Mouse (Mus musculus): ENCODE results near the gene Cartpt.
"Not testable (repeated sequence)": the region's sequence is repeated elsewhere in the genome, so short reads cannot be mapped to it uniquely, and the experiment has no call there.

Cartpt gene

DNA sequence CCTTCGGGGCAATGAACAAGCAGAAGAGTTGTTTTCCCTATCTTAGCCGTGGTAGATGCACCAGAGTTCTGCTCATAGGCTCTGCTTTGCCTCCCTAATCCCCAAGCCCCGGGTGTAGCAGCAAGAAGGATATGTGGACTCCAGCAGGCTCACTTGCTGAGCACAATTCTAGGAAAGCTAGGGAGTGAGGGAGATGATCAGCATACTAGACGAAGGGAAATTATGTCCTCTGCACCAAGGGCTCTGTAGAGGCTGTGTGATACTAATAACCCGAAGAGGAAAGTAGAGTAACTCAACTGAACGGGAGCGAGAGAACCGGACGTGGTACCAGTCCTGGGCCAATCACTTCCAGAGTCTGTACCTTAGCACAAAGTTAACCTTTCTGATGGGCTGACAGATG is at the start of gene Cartpt:
Gene Cartpt, minus strand, starts transcription at position 127 of the 400 bp plus-strand sequence.
- DNase-seq: no peak

DNA sequence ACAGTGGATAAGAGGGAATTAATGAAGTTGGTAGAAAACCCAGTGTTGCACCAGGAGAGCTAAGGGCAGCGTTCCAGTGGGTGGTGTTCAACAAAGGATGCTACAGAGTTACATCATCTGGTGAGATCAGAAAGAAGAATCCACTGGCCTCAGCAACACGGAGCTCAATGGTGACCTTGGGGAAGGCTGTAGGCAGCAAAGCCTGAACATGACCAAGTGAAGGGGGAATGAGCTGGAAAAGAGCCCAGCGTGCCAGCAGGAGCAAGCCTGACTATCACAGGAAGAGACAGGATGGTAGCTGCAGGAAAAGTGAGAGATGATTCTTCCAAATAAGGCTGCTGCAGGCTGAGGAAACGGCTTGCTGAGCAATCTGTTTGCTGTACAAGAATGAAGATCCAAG is 46.5 kb upstream of the Cartpt start:
- no peak for DNase-seq

DNA sequence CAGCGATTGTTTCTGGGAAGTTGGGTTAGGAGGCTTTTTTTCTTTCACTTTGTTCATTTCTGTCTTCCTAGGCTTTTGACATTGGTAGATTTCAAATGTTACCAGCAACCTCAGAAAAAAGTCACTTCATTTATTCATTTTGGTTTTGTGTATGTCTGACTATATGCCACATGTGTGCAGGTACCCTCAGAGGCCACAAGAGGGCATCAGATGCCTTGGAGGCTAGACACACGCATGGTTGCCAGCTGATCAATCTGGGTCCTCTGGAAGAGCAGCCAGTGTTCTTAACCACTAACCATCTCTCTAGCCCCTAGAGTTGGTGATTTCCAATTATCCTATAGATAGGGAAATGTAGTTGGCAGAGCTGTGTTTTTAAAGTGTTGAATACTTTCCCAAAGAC is 42.6 kb upstream of the Cartpt start:
- no peak for DNase-seq

DNA sequence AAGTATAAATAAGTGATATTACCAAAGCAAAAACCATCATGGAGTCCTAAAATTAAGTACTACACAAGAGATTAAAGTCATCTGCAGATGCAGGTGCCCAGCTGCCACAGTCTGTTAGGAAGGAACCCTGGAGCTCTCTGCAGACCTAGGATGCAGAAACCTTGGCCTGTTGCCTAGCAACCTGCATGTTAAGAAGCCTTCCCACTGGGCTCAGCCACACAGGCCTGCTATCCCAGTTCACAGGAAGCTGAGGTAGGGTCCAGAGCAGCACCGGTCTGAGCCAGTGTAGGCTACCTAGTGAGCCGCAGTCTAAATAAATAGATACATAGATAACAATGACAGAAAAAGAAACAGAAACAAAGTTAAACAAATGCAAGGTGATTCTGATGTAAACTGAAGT is 39.7 kb upstream of the Cartpt start:
- no peak for DNase-seq

DNA sequence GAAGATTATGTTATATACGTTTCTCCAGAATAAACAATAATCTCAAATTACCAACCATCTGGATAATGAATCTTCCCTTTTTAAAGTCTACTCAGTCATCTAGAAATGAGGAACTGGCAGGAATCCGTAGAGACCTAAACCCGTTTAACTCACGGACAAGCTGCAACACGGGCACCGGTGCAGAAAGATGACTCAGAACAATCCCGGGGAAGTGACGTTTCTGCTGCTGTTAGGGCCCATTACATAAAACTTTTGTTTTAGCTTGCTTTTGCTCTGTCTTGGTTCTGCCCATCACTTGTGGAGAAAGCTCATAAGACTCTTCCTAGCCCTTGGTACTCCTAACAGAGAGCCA is 38.4 kb upstream of the Cartpt start:
- no peak for DNase-seq

DNA sequence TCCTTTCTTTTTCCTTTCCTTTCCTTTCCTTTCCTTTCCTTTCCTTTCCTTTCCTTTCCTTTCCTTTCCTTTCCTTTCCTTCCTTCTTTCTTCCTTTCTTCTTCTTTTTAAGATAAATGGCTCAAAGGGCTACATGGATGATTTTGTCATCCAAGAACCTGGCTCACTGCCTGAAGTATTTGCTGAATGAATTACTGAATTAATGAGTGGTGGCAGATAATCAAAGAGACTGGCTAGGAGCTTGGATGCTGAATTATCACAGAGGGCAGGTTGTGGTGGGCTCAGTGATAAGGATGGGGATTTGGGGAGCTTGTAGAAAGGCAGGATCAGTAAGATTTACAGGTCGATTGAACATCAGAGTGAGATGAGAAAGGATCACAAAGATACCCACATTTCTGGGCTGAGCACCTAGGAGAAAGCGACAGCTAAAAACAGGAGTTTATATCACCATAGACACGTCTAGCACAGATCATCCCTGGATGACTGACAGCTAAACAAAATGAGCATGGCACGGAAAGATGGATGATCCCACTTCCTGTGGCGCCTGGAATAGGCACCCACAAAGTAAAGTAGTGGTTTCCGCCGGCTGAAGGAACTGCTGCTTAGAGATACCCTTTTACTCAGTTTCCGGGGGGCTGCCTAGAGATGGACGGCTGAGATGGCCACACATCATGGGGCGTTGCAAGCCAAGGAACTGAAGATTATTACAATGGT is 37.9 kb upstream of the Cartpt start:
- no peak for DNase-seq

DNA sequence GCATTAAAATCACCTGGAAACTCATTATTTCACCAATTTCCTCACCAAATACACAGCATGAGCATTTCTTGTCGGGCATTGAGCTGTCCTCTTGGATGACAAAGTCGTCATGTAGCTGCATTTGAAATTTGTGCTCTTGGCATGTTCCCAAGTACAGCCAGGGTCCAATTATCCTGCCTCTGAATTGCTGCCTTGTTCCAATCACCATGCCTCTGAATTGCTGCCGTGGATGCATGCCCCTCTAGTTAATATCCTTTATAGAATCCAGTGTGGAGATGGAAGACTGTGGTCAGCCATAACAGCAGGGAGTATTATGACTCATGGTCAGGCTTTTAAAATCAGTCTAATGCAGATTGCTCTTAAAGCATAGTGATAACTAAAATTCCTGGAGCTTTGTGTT is 36.9 kb upstream of the Cartpt start:
- DNase-seq: no peak

DNA sequence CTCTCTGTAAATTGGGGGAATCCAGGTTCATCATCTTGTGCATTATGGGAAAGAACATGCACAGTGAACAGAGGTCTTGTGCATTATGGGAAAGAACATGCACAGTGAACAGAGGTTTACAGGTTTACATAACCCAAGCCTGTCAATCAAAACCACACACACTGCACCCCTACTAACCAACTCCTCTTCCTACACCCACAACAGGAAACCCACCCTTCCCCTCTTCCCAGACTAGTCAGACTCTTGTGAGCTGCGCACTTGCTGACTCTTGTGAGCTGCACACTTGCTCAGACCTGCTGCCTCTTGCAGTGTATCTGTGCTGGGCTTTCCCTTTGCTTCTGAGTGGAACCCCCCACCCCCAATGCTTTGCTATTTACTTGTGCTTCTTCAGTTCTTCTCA is 31.5 kb upstream of the Cartpt start:
- no peak for DNase-seq

DNA sequence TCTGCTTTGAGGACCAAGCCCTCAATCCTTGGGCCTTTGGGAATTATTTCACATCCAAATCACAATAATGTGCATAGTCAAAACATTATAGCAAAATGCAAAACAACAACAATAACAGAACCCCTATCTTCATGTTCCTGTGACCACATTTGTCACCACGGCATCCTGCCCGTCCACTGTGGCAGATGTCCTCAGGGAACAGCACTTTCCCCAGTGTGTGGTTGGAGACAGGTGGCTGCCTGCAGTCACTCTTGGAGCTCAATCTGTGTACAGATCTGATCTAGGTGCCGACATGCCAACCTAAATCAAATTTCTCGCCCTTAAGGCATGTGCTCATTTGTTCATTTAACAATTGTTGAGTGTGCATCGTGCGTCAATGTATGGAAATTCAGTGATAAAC is 30.6 kb upstream of the Cartpt start:
- DNase-seq: no peak

DNA sequence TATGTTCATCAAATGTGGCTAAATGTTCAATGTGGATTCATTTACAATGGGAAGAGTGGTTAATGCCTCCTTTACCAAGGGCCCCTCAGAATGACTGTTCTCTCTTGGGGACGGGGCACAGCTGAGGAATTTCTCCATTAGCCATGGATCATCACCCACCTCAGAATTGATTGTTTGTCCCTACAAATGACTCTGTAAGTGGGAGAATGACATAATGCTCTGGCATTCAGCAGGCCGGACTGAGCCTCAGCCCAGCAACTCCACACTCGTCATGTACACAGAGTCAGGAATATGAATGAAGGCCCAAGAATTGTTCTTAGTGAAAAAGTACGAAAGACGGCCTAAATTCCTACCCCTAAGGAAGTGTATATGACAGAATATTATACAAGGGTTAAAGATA is 25.4 kb upstream of the Cartpt start:
- no peak for DNase-seq

DNA sequence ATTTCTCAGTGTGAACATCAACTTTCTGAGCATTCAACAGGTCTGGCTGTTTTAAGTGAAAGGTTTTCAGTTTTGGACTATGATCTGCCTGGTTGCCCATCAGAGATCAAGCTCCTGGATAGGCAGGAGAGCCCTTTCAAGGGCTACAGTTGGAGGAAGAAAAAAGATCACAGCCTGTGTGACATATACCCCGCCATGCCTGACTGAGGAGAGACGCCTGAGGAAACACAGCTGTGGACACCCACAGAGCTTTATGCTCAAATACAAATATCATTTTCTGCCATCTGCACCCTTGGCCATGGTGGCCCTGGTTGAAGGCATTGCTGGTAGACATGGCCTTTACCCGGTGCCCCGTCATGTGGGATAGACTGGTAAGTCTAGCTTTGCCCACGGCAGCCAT is 14.7 kb upstream of the Cartpt start:
- no peak for DNase-seq

DNA sequence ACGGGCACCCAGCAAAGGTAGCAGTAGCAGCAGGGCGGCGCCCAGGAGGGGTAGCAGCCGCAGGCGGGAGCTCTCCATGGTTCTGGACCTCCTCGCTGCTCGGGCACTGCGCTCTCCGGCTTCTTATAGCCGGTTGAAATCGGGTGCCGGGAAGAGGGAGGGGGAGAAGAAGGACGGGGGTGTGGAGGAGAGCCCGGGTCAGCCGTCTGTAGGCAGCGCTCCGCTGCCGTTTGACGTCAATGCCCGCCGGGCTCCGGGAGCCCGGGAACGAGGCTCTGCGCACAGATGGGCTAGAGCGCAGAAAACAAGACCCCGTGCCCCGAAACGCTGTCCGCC is 366 bp downstream of the Cartpt start:
- DNase-seq: no peak

DNA sequence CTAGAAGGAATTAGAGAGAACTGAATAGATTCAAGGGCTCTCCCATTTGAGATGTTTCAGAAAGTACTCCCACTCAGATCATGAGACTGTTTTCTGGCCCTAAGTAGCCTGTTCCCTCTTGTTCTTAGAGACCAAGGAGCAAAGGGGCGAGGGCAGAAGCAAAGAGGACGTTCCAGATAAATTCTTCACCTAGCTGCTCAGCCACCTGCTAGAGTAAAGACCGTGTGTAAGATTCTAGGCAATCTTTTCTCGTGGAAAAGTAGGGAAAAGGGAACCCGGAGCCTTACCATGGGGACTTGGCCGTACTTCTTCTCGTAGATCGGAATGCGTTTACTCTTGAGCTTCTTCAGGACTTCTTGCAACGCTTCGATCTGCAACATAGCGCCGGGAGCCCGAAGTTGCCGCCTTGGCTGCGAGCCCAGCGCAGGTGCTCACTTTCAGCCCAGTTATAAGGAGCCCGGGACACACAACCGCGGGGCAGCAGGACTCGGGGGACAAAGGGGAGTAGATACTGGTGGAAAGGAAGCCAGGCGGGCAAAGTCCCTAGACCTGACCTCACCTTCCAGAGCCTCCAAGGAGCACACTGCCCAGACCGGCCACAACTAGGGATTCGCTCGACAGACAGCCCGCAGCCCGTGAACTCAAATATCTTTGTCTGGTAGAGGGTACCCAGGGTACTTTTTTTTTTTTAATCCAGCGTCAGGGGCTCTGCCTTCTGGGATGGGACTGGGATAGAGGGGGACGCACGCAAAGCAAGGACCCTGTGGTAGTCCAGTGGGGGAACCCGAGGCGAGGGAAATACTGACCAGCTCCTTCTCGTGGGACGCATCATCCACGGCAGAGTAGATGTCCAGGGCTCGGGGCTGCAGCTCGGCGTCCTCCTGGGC is 978 bp downstream of the Cartpt start:
- no peak for DNase-seq

DNA sequence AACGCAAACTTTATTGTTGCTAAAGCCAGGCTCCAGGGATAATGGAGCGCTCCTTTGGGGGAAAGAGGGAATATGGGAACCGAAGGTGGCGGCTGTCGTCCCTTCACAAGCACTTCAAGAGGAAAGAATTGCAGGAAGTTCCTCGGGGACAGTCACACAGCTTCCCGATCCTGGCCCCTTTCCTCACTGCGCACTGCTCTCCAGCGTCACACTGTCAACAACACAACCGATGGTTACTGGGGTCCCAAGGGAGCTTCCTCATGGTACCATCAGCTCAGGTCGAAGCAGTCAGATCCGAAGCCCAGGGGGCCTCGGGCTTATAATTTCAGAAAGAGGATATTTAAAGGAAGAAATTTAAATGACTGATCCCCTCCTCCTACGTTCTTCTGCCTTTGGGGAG is 2.1 kb downstream of the Cartpt start:
- no peak for DNase-seq

DNA sequence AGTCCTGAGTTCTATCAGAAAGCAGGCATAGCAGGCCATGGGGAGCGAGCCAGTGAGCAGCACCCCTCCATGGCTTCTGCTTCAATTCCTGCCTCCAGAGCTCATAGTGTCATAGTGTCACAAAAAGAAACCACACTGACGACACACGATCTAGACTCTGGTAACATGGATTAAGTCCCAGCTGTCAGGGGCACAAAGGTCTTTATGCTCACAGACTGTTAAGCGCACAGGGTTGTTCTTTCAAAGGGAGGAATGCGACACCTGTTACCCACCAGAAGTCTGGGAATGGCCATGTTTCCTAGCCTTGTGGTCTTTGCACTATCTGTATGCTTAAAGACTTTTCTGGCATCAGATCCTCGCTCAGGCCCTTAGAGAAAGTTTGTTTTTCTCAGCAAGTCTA is 15.3 kb downstream of the Cartpt start:
- DNase-seq: no peak

DNA sequence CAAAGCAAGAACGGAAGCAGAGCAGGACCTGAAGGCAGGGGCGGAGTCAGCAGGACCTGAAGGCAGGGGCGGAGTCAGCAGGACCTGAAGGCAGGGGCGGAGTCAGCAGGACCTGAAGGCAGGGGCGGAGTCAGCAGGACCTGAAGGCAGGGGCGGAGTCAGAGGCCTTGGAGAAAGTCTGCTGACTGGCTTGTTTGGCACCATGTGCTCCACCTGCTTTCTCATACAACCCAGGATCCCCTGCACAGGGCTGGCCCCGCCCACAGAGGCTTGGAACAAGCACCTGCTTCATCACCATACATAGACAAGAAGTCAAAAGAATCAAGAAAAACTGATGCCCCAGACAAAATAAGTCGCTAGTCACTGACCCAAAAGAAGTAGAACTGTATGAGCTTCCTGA is 19.1 kb downstream of the Cartpt start:
- DNase-seq: not testable (repeated sequence)

DNA sequence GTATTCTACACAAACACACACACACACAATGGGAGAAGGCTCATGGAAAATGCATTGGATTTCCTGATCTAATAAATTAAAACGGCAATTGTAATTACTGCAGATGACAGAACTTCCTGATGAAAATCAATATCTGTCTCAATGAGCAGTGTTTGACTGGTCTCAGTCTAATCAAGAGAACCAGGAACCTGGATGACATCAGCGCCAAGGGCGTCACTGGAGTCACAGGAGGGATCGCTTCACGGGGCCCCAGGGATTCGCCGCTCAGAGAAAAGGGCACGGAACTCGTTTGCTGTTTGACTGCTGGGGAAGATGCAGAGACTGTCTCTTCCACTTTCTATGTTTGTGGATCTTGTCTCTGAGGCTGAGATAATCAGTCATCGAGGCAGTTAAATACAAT is 21.2 kb downstream of the Cartpt start:
- DNase-seq: no peak

DNA sequence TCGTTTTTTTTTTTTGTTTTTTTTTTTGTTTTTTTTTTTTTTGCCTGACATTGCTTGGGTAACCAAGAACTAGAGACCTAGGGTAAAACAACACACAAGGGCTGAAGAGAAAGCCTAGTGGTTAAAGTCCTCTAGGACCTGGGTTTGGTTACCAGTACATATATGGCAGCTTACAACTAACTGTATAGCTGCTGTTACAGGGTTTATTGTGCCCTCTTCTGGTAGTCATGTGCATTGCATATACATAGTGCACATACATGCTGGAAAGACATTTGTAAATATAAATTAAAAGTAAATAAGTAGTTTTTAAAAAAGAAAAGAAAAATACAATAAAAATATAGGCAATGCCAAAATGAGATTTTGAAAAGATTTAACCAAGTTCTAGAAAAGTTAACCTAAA is 28.8 kb downstream of the Cartpt start:
- DNase-seq: no peak

DNA sequence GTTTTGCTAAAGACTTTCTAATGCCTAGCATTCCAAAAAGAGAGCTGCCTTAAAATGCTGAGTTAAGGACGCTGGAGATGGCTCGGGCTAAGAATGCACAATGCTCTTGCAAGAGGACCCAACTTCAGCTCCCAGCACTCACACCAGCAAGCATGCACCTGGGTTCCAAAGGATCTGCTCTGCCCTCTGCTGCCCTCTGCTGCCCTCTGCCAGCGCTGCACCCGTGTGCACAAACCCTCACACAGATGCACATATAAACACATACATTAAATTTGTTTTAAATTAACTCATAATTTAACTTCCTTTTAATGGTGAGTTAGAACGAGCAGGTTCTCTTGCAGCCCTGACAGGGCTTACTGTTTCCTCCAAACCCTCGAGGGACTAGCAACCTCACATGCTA is 32.5 kb downstream of the Cartpt start:
- DNase-seq: no peak

DNA sequence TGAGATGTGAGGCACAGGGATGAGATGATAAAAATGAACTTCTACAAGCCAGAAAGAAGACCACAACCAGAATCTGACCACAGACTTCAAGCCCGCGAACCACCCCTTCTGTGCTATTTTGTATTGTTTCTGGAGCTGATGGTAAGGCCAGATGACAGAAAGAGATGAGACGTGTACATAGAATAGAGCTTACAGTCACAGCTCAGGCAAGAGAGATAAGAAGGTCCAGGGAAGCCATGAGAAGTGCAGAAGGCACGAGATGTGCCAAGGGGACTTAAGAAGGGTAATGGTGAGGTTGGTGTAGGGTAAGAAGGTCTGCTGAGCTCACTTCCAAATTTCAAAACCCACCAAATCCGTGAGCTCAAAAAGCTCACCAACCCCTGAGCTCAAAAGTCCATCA is 36.6 kb downstream of the Cartpt start:
- no peak for DNase-seq

DNA sequence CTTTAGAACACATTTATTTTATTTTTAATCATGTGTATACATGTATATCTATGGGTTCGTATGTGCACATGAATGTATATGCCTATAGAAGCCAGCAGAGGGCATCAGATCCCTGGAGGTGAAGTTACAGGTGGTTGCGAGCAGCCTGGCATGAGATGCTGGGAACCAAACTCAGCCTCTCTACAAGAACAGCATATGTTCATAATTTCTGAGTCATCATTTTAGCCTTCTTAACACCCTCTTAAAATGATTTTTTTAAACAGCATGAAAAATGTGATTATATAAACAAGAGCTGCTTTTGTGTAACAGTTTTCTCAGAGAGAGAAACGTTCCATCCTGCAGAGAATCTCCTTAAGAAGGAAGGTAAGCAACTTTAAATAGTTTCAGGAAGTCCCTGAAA is 40.2 kb downstream of the Cartpt start:
- DNase-seq: no peak

DNA sequence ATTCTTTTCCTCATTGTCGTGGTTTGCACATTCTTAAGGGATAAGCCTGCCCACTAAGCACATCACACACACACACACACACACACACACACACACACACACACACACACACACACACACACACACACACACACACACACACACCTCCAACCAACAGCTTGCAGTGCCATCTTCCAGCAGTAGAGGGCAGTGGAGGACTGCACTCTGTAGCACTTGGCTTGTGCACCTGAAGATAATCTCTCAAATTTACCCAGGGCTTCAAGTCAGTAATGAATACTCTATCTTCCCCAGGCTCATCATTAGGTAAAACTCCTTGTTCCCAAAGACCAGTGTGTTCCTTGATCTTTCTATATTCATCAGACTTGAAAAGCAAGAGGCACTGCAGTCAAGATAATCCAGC is 41.8 kb downstream of the Cartpt start:
- peak; percentile 24 for DNase-seq

DNA sequence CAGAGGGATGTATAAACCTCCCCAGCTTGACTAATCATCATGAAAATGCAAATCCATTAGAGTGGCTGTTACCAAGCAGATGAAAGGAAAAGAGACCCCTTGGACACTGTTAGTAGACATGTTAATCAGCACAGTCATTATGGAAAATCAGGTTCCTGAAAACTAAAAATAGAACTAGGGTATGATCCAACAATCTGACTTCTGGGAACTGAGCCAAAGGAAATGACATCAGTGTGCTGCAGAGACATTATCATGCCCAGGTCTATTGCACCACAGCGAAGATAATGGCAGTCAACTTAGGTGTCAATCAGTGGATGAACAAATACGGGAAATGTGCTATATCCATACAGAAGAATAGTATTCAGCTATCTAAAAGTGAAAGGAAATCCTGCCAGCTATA is 43.0 kb downstream of the Cartpt start:
- DNase-seq: no peak

DNA sequence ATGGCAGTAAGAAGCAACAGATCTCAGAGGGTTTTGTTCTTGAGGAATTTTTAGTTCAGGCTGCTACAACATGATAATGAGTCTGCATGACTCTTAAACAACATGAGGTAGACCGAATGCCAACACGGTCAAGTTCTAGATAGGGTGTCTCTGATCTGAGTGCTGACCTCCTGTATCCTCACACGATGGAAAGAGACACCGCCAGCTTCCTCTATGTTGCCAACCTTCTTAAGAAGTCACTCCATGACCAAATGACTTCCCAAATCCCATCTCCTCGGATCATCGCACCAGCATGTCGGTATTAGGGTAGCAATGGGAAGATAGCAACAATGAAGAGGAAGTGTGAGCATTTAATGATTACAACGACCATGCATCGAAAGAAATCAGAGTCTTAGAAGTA is 43.6 kb downstream of the Cartpt start:
- no peak for DNase-seq

DNA sequence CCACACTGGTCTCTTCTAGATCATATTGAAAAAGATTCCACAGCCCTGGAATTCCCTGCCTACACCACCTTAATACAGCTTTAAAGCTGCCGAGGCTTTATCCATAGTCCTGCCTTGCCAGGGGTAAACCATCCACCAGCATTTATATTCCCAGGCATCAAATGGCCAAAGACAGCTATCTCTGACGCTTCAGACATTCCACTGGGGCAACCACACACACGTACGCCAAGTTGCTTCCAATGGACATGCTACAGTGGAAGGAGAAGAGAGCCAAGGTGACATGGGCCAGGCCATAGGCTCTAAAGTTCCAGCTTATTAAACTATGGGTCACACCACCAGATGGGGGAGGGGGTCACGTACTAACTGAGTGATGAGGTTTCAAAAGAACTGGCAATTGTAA is 45.7 kb downstream of the Cartpt start:
- no peak for DNase-seq
